Mouse (Mus musculus) gastrocnemius, adult 2 months (tissue): ENCODE results near the gene Mfsd12. TPM values are rescaled to one million over a fixed set of nuclear protein-coding genes. Genes with fewer than 3 reads are reported as not detected.

Source experiments
- DNase-seq: peaks from one replicate; pipeline ENCODE4 v3.0.0; 2022
- H3K27ac ChIP-seq: fragments of 200-600 bp; 2 replicates; pipeline ENCODE4 v1.8.1; 2022; ENCODE audit warnings: mild to moderate bottlenecking
- H3K4me3 ChIP-seq: fragments of 200-600 bp; 2 replicates; pipeline ENCODE4 v1.8.1; 2022; ENCODE audit warnings: mild to moderate bottlenecking, moderate library complexity
- CTCF ChIP-seq: fragments of 200-600 bp; IDR thresholded peaks from 2 replicates; pipeline ENCODE4 v1.8.1; 2022; ENCODE audit warnings: antibody characterized with exemption, mild to moderate bottlenecking, moderate library complexity
- intact Hi-C: fragments of 180-260 bp; cut with DNase I; formaldehyde crosslinking; loops from one replicate; pipeline ENCODE4 v1.15.1; 2025
- long read RNA-seq, 2 experiments: library from polyadenylated mRNA; stranded (forward); transcript quantifications; one replicate each; pipeline ENCODE4 v2.0.0; 2021
- total RNA-seq, 2 experiments: library from RNA; stranded (reverse); gene quantifications; 2 replicates each; pipeline ENCODE4 v1.2.3; 2021

Mfsd12 gene
- 1 to 10 TPM; 2.2 to 3.3 TPM for total RNA-seq
- long read RNA-seq, experiment 1, partial matches to known transcripts, result 2 of 9 reads
- long read RNA-seq, experiment 1, other reads (novel, unspliced or antisense), result 4 of 9 reads
- long read RNA-seq, experiment 2, partial matches to known transcripts, result 0 of 3 reads
- long read RNA-seq, experiment 2, other reads (novel, unspliced or antisense), result 1 of 3 reads

- Histone ChIP-seq H3K4me3 (peak within 1 kb of the TSS; percentile 92), H3K27ac (peak within 1 kb of the TSS; percentile 88)
- peak; percentile 96 for DNase-seq
- no peak for TF ChIP-seq CTCF
- intact Hi-C loops, result no loop called here
These were observed at the start of gene Mfsd12 for GRCm38 (mm10) chr10:81356991-81357844. Gene Mfsd12 (plus strand): TSS chr10:81357491.

GRCm38 (mm10) chr10:81309571-81309970 lies 47.7 kb upstream of the Mfsd12 start:
- intact Hi-C loops, result no loop called here
- DNase-seq, result no peak
- Histone ChIP-seq H3K27ac (no peak overlapping the region), H3K4me3 (no peak overlapping the region)
- no peak for TF ChIP-seq CTCF

- Histone ChIP-seq H3K4me3 (no peak overlapping the region), H3K27ac (no peak overlapping the region)
- no peak for TF ChIP-seq CTCF
- intact Hi-C loops, result no loop called here
- no peak for DNase-seq
These were observed 43.7 kb upstream of the Mfsd12 start for GRCm38 (mm10) chr10:81313581-81313980.

- Histone ChIP-seq H3K27ac (no peak overlapping the region), H3K4me3 (no peak overlapping the region)
- no peak for DNase-seq
- TF ChIP-seq CTCF, result no peak
- intact Hi-C loops, result no loop called here
These were observed 43.1 kb upstream of the Mfsd12 start for GRCm38 (mm10) chr10:81314201-81314600.

- TF ChIP-seq CTCF, result no peak
- Histone ChIP-seq H3K27ac (no peak overlapping the region), H3K4me3 (no peak overlapping the region)
- intact Hi-C loops, result no loop called here
- DNase-seq, result no peak
These were observed 41.7 kb upstream of the Mfsd12 start for GRCm38 (mm10) chr10:81315587-81315986.

GRCm38 (mm10) chr10:81316338-81317060 lies 40.8 kb upstream of the Mfsd12 start:
- intact Hi-C loops, result no loop called here
- H3K4me3 ChIP-seq, result no peak overlapping the region; the same call in 1 of the 2 replicates
- H3K27ac ChIP-seq, result no peak overlapping the region
- DNase-seq, result no peak
- TF ChIP-seq CTCF, result peak; percentile 51

GRCm38 (mm10) chr10:81317273-81317672 lies 40.0 kb upstream of the Mfsd12 start:
- Histone ChIP-seq H3K4me3 (peak overlapping the region; percentile 33), H3K27ac (peak overlapping the region; percentile 24; the same call in 1 of the 2 replicates)
- DNase-seq, result no peak
- TF ChIP-seq CTCF, result no peak
- intact Hi-C loops, result no loop called here

- intact Hi-C loops, result loop anchor here (2.0 kb wide), 1 partner anchor 26 kb away; the partner anchor contains the start of gene Pip5k1c
- H3K4me3 ChIP-seq, result peak overlapping the region; percentile 98
- peak overlapping the region; percentile 98 for H3K27ac ChIP-seq
- no peak for TF ChIP-seq CTCF
- peak; percentile 78 for DNase-seq
These were observed 38.5 kb upstream of the Mfsd12 start for GRCm38 (mm10) chr10:81318589-81319329.

- Histone ChIP-seq H3K27ac (peak overlapping the region; percentile 98), H3K4me3 (peak overlapping the region; percentile 98)
- no peak for DNase-seq
- peak; percentile 34; the same call in 1 of the 2 replicates for TF ChIP-seq CTCF
- intact Hi-C loops, result loop anchor here (2.0 kb wide), 1 partner anchor 27 kb away; the partner anchor contains the start of gene Pip5k1c
These were observed 38.0 kb upstream of the Mfsd12 start for GRCm38 (mm10) chr10:81319330-81319699.

GRCm38 (mm10) chr10:81319741-81320549 lies 37.3 kb upstream of the Mfsd12 start:
- intact Hi-C loops, result loop anchor here (2.0 kb wide), 1 partner anchor 27 kb away; the partner anchor contains the start of gene Pip5k1c
- TF ChIP-seq CTCF, result no peak
- no peak for DNase-seq
- Histone ChIP-seq H3K4me3 (peak overlapping the region; percentile 98), H3K27ac (peak overlapping the region; percentile 98)
